ENCODE assay signal across 16 mouse cellular contexts in the genomic region with DNA sequence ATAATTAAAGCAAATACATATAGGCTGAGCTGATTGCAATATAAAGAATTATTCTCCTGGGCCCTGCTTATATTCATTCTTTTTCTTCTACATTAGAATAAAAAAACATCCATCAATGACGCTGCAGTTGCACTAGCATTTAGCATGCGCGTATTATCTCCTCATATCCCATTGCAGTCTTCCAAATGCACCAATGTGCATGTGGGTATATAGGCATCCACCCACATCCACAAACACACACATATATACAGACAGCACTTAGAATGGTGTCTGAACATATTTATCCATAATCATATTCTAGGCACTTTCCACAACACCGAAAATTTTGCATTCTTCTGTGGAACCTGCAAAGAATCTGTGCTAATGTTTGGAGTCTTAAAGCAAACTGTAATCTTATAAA.
DNase-seq lines count a peak whose midpoint lies in the region; ATAC-seq lines count a peak whose summit lies in the region.
"Had no signal": no experiment of that assay in that cellular context is flagged by ENCODE, and none has a peak within 500 bp of the region (broad histone marks: within the 10 kb centered on the region; RNA-seq: fewer than 3 reads in every experiment).

No protein-coding gene starts in this region.

- H3K27ac ChIP-seq in forebrain, embryonic 13.5 days: peak overlapping the region; percentile 97
- peak overlapping the region; percentile 93 for H3K27ac ChIP-seq in hindbrain, embryonic 12.5 days
- H3K27ac ChIP-seq in midbrain, embryonic 12.5 days (replicated peaks): peak overlapping the region; percentile 95
- H3K27ac ChIP-seq in neural tube, embryonic 14.5 days (ENCODE audit: low read depth, low read length): peak overlapping the region; percentile 95
- no peak overlapping the region for H3K27ac ChIP-seq in liver, embryonic 11.5 days (ENCODE audit: low read depth, low read length)
- H3K27ac ChIP-seq: heart, embryonic 10.5 days; macrophage had no signal

- H3K4me3 ChIP-seq in forebrain, embryonic 13.5 days: no peak overlapping the region
- no peak overlapping the region for H3K4me3 ChIP-seq in hindbrain, embryonic 12.5 days
- no peak overlapping the region for H3K4me3 ChIP-seq in midbrain, embryonic 12.5 days
- H3K4me3 ChIP-seq in neural tube, embryonic 14.5 days (ENCODE audit: low read depth, low read length): no peak overlapping the region
- H3K4me3 ChIP-seq in liver, embryonic 11.5 days (ENCODE audit: low read depth, low read length): no peak overlapping the region
- H3K4me3 ChIP-seq: heart, embryonic 10.5 days had no signal

- H3K4me1 ChIP-seq in forebrain, embryonic 13.5 days: peaks cover 36% of the 10 kb centered on the region
- peaks cover 20% of the 10 kb centered on the region for H3K4me1 ChIP-seq in hindbrain, embryonic 12.5 days
- peaks cover 32% of the 10 kb centered on the region for H3K4me1 ChIP-seq in midbrain, embryonic 12.5 days
- peaks cover 24% of the 10 kb centered on the region for H3K4me1 ChIP-seq in neural tube, embryonic 14.5 days (ENCODE audit: control insufficient read depth, insufficient read depth, low read length)
- no peaks in the 10 kb centered on the region for H3K4me1 ChIP-seq in liver, embryonic 11.5 days (replicated peaks; ENCODE audit: control insufficient read depth, insufficient read depth, low read length)
- H3K4me1 ChIP-seq: heart, embryonic 10.5 days had no signal

- 0 out of 2 replicates have a peak, but pooled peaks have one; percentile 14 for ATAC-seq in forebrain, embryonic 13.5 days
- peak; percentile 52 for ATAC-seq in hindbrain, embryonic 12.5 days (ENCODE audit: low FRiP score)
- no peak for ATAC-seq in midbrain, embryonic 12.5 days (ENCODE audit: low FRiP score, low read depth)
- ATAC-seq in neural tube, embryonic 14.5 days (ENCODE audit: low read depth): 0 out of 2 replicates have a peak, but pooled peaks have one; percentile 8
- no peak for ATAC-seq in granulocyte monocyte progenitor cell, adult 5-6 weeks (replicated peaks; ENCODE audit: poor library complexity, severe bottlenecking)
- ATAC-seq in liver, embryonic 11.5 days (replicated peaks; ENCODE audit: low FRiP score): no peak

- no peaks in the 10 kb centered on the region for H3K27me3 ChIP-seq in forebrain, embryonic 13.5 days
- H3K27me3 ChIP-seq in hindbrain, embryonic 12.5 days: no peaks in the 10 kb centered on the region
- no peaks in the 10 kb centered on the region for H3K27me3 ChIP-seq in midbrain, embryonic 12.5 days
- no peaks in the 10 kb centered on the region for H3K27me3 ChIP-seq in neural tube, embryonic 14.5 days (ENCODE audit: control insufficient read depth, insufficient read depth, low read length)
- H3K27me3 ChIP-seq in liver, embryonic 11.5 days (replicated peaks; ENCODE audit: control insufficient read depth, insufficient read depth, low read length): no peaks in the 10 kb centered on the region

- no peak for DNase-seq in adrenal gland, adult 8-10 months
- no peak for DNase-seq in liver, embryonic 11.5 days (ENCODE audit: low spot score)
- DNase-seq: adrenal gland, postnatal 25 days; gastrocnemius, postnatal 25 days; heart, postnatal 14 days; kidney, adult 9 months; lung, adult 2 months; right cerebral cortex, adult 18-20 months; thymus, adult 2 months had no signal

- WGBS in forebrain, embryonic 13.5 days: 77% methylated on average over 4 of the region's 4 CpGs
- 72% methylated on average over 4 of the region's 4 CpGs for WGBS in hindbrain, embryonic 12.5 days
- 83% methylated on average over 4 of the region's 4 CpGs for WGBS in midbrain, embryonic 12.5 days
- 54% methylated on average over 4 of the region's 4 CpGs for WGBS in neural tube, embryonic 14.5 days
- 94% methylated on average over 4 of the region's 4 CpGs for WGBS in liver, embryonic 11.5 days

- no peak overlapping the region for H3K4me2 ChIP-seq in forebrain, embryonic 13.5 days
- H3K4me2 ChIP-seq in hindbrain, embryonic 12.5 days (replicated peaks): no peak overlapping the region
- no peak overlapping the region for H3K4me2 ChIP-seq in midbrain, embryonic 12.5 days (replicated peaks)
- no peak overlapping the region for H3K4me2 ChIP-seq in neural tube, embryonic 14.5 days (ENCODE audit: low read depth, low read length)
- no peak overlapping the region for H3K4me2 ChIP-seq in liver, embryonic 11.5 days

- no peaks in the 10 kb centered on the region for H3K9me3 ChIP-seq in forebrain, embryonic 13.5 days (replicated peaks)
- H3K9me3 ChIP-seq in hindbrain, embryonic 12.5 days (replicated peaks): no peaks in the 10 kb centered on the region
- H3K9me3 ChIP-seq in midbrain, embryonic 12.5 days: no peaks in the 10 kb centered on the region
- H3K9me3 ChIP-seq in neural tube, embryonic 14.5 days (ENCODE audit: control insufficient read depth, low read length): no peaks in the 10 kb centered on the region
- no peaks in the 10 kb centered on the region for H3K9me3 ChIP-seq in liver, embryonic 11.5 days (ENCODE audit: control insufficient read depth, low read length)
- H3K9me3 ChIP-seq: heart, embryonic 10.5 days had no signal

- H3K9ac ChIP-seq in forebrain, embryonic 13.5 days: no peak overlapping the region
- no peak overlapping the region for H3K9ac ChIP-seq in hindbrain, embryonic 12.5 days
- H3K9ac ChIP-seq in midbrain, embryonic 12.5 days (replicated peaks): no peak overlapping the region
- no peak overlapping the region for H3K9ac ChIP-seq in neural tube, embryonic 14.5 days (replicated peaks; ENCODE audit: low read depth, low read length)
- no peak overlapping the region for H3K9ac ChIP-seq in liver, embryonic 11.5 days (ENCODE audit: low read depth, low read length)

- no peaks in the 10 kb centered on the region for H3K36me3 ChIP-seq in forebrain, embryonic 13.5 days (ENCODE audit: poor library complexity, severe bottlenecking)
- H3K36me3 ChIP-seq in hindbrain, embryonic 12.5 days: no peaks in the 10 kb centered on the region
- H3K36me3 ChIP-seq in midbrain, embryonic 12.5 days: no peaks in the 10 kb centered on the region
- H3K36me3 ChIP-seq in neural tube, embryonic 14.5 days (ENCODE audit: control insufficient read depth, insufficient read depth, low read length): no peaks in the 10 kb centered on the region
- H3K36me3 ChIP-seq in liver, embryonic 11.5 days (ENCODE audit: control insufficient read depth, insufficient read depth, low read length): no peaks in the 10 kb centered on the region
- H3K36me3 ChIP-seq: heart, embryonic 10.5 days had no signal

Comparison
In these comparisons a context has a peak if more than half of its experiments do, and no peak if none do; other contexts are left out.
1. ATAC-seq: peak in forebrain, embryonic 13.5 days (single experiment), hindbrain, embryonic 12.5 days (single experiment) and neural tube, embryonic 14.5 days (single experiment); none in midbrain, embryonic 12.5 days (single experiment), granulocyte monocyte progenitor cell, adult 5-6 weeks (single experiment) and liver, embryonic 11.5 days (single experiment).